Mouse (Mus musculus) kidney, embryonic 14.5 days (tissue): ENCODE data around the gene Tsr3. TPM values are rescaled to one million over a fixed set of nuclear protein-coding genes. Genes with fewer than 3 reads are reported as not detected.
"Not testable (repeated sequence)": the region's sequence is repeated elsewhere in the genome, so short reads cannot be mapped to it uniquely, and the experiment has no call there.

ENCODE experiments used
- ATAC-seq: fragments of 200-750 bp; cut with Nextera tagmentation; 2 replicates; pipeline ENCODE4 v1.8.0; 2017; ENCODE audit warnings: moderate number of reproducible peaks, mild to moderate bottlenecking, moderate TSS enrichment, moderate library complexity; ENCODE audit not compliant: low FRiP score, low TSS enrichment
- H3K27ac ChIP-seq: fragments of 300-500 bp; sonication (generic); 2 replicates; pipeline ENCODE4 v1.5.1; 2014; ENCODE audit warnings: low read depth, mild to moderate bottlenecking, low read length, moderate library complexity, mixed read lengths
- H3K27me3 ChIP-seq: fragments of 300-500 bp; sonication (generic); 2 replicates; pipeline ENCODE4 v1.6.1; 2014; ENCODE audit warnings: mild to moderate bottlenecking, low read length; ENCODE audit not compliant: control insufficient read depth, insufficient read depth
- H3K36me3 ChIP-seq: fragments of 300-500 bp; sonication (generic); 2 replicates; pipeline ENCODE4 v1.6.1; 2014; ENCODE audit warnings: low read length, mixed read lengths; ENCODE audit not compliant: control insufficient read depth, insufficient read depth
- H3K4me1 ChIP-seq: fragments of 300-500 bp; sonication (generic); 2 replicates; pipeline ENCODE4 v1.6.1; 2014; ENCODE audit warnings: low read length, mixed read lengths; ENCODE audit not compliant: control insufficient read depth, insufficient read depth
- H3K4me2 ChIP-seq: fragments of 300-500 bp; sonication (generic); replicated peaks from 2 replicates; pipeline ENCODE4 v1.6.1; 2014; ENCODE audit warnings: low read depth, mild to moderate bottlenecking, low read length
- H3K4me3 ChIP-seq: fragments of 300-500 bp; sonication (generic); 2 replicates; pipeline ENCODE4 v1.5.1; 2014; ENCODE audit warnings: mild to moderate bottlenecking, low read length
- H3K9ac ChIP-seq: fragments of 300-500 bp; sonication (generic); 2 replicates; pipeline ENCODE4 v1.6.1; 2014; ENCODE audit warnings: low read depth, mild to moderate bottlenecking, low read length, moderate library complexity
- H3K9me3 ChIP-seq: fragments of 300-500 bp; sonication (generic); 2 replicates; pipeline ENCODE4 v1.6.1; 2016; ENCODE audit warnings: low read length; ENCODE audit not compliant: control insufficient read depth
- WGBS: fragments of 180-500 bp; shearing (Covaris S2); extraction: QIAGEN DNeasy Blood & Tissue Kit; methylation state at CpG from one replicate; pipeline ENCODE4 v1.1.7; 2014; 5-methylcytosine and 5-hydroxymethylcytosine counted together
- polyA plus RNA-seq: library from polyadenylated mRNA; unstranded; fragments of >200 nt; fragmentation: Nextera tagmentation; extraction: Ambion mirVana; gene quantifications from 2 replicates; pipeline ENCODE4 v1.2.1, GENCODE M21; 2014

Gene Tsr3
- polyA plus RNA-seq, 1 experiment from 2014 or later, result 48.9 TPM

- H3K27me3 ChIP-seq, result no peaks in the 10 kb centered on the region
- no peaks in the 10 kb centered on the region for H3K4me1 ChIP-seq
- peaks cover 35% of the 10 kb centered on the region; the same call in 1 of the 2 replicates for H3K36me3 ChIP-seq
- no peak overlapping the region for H3K4me2 ChIP-seq
- H3K9ac ChIP-seq, result no peak overlapping the region
- ATAC-seq, result no peak
- no peak overlapping the region for H3K4me3 ChIP-seq
- no peak overlapping the region for H3K27ac ChIP-seq
- H3K9me3 ChIP-seq, result no peaks in the 10 kb centered on the region
- WGBS, result 93% methylated on average over 3 of the region's 3 CpGs
Measured at GRCm38 (mm10) chr17:25230700-25231099, 9.3 kb upstream of the Tsr3 start.

GRCm38 (mm10) chr17:25231621-25232020, 8.3 kb upstream of the Tsr3 start:
- not testable (repeated sequence) for H3K9me3 ChIP-seq, H3K4me3 ChIP-seq, H3K9ac ChIP-seq, H3K4me1 ChIP-seq, ATAC-seq, H3K27ac ChIP-seq, H3K27me3 ChIP-seq, H3K4me2 ChIP-seq
- H3K36me3 ChIP-seq, result peaks cover 39% of the 10 kb centered on the region; the same call in 1 of the 2 replicates
- WGBS, result 83% methylated on average over 3 of the region's 11 CpGs

- WGBS, result 90% methylated on average over 9 of the region's 9 CpGs
- H3K4me1 ChIP-seq, result peaks cover 6% of the 10 kb centered on the region; the same call in 1 of the 2 replicates
- no peak overlapping the region for H3K4me3 ChIP-seq
- no peak overlapping the region for H3K27ac ChIP-seq
- H3K4me2 ChIP-seq, result no peak overlapping the region
- peaks cover 30% of the 10 kb centered on the region; the same call in 1 of the 2 replicates for H3K36me3 ChIP-seq
- H3K9ac ChIP-seq, result no peak overlapping the region
- no peaks in the 10 kb centered on the region for H3K9me3 ChIP-seq
- H3K27me3 ChIP-seq, result no peaks in the 10 kb centered on the region
- no peak for ATAC-seq
Measured at GRCm38 (mm10) chr17:25235635-25236034, 4.3 kb upstream of the Tsr3 start.

- 88% methylated on average over 11 of the region's 11 CpGs for WGBS
- no peak overlapping the region for H3K9ac ChIP-seq
- H3K9me3 ChIP-seq, result no peaks in the 10 kb centered on the region
- no peak overlapping the region for H3K4me3 ChIP-seq
- no peak overlapping the region for H3K27ac ChIP-seq
- no peak overlapping the region for H3K4me2 ChIP-seq
- H3K36me3 ChIP-seq, result peaks cover 33% of the 10 kb centered on the region
- peaks cover 16% of the 10 kb centered on the region for H3K4me1 ChIP-seq
- no peaks in the 10 kb centered on the region for H3K27me3 ChIP-seq
- no peak for ATAC-seq
Measured at GRCm38 (mm10) chr17:25243131-25243780, 3.3 kb downstream of the Tsr3 start.

GRCm38 (mm10) chr17:25244239-25244638, 4.3 kb downstream of the Tsr3 start:
- H3K27me3 ChIP-seq, result no peaks in the 10 kb centered on the region
- H3K4me3 ChIP-seq, result no peak overlapping the region
- peaks cover 13% of the 10 kb centered on the region for H3K4me1 ChIP-seq
- H3K4me2 ChIP-seq, result no peak overlapping the region
- H3K36me3 ChIP-seq, result peaks cover 33% of the 10 kb centered on the region
- ATAC-seq, result no peak
- no peak overlapping the region for H3K9ac ChIP-seq
- no peak overlapping the region for H3K27ac ChIP-seq
- WGBS, result 82% methylated on average over 16 of the region's 16 CpGs
- no peaks in the 10 kb centered on the region for H3K9me3 ChIP-seq

GRCm38 (mm10) chr17:25248033-25248750, 8.2 kb downstream of the Tsr3 start:
- no peak overlapping the region for H3K4me3 ChIP-seq
- no peaks in the 10 kb centered on the region for H3K9me3 ChIP-seq
- H3K27ac ChIP-seq, result no peak overlapping the region
- no peak overlapping the region for H3K9ac ChIP-seq
- H3K4me2 ChIP-seq, result no peak overlapping the region
- H3K27me3 ChIP-seq, result no peaks in the 10 kb centered on the region
- 81% methylated on average over 18 of the region's 18 CpGs for WGBS
- ATAC-seq, result no peak
- peaks cover 17% of the 10 kb centered on the region for H3K36me3 ChIP-seq
- no peaks in the 10 kb centered on the region for H3K4me1 ChIP-seq

GRCm38 (mm10) chr17:25250181-25250835, 10.3 kb downstream of the Tsr3 start:
- H3K4me1 ChIP-seq, result no peaks in the 10 kb centered on the region
- H3K4me3 ChIP-seq, result no peak overlapping the region
- no peak overlapping the region for H3K27ac ChIP-seq
- no peak overlapping the region for H3K9ac ChIP-seq
- ATAC-seq, result no peak
- no peaks in the 10 kb centered on the region; the same call in 1 of the 2 replicates for H3K36me3 ChIP-seq
- no peak overlapping the region for H3K4me2 ChIP-seq
- WGBS, result 80% methylated on average over 8 of the region's 8 CpGs
- no peaks in the 10 kb centered on the region for H3K9me3 ChIP-seq
- peaks cover 12% of the 10 kb centered on the region; the same call in 1 of the 2 replicates for H3K27me3 ChIP-seq

GRCm38 (mm10) chr17:25252643-25253042, 12.7 kb downstream of the Tsr3 start:
- no peak overlapping the region for H3K9ac ChIP-seq
- H3K4me2 ChIP-seq, result no peak overlapping the region
- ATAC-seq, result no peak
- peaks cover 9% of the 10 kb centered on the region for H3K4me1 ChIP-seq
- no peaks in the 10 kb centered on the region for H3K9me3 ChIP-seq
- peaks cover 21% of the 10 kb centered on the region for H3K27me3 ChIP-seq
- H3K36me3 ChIP-seq, result no peaks in the 10 kb centered on the region
- H3K27ac ChIP-seq, result no peak overlapping the region
- no peak overlapping the region for H3K4me3 ChIP-seq
- WGBS, result 52% methylated on average over 3 of the region's 3 CpGs

GRCm38 (mm10) chr17:25253760-25254159, 13.8 kb downstream of the Tsr3 start:
- Histone ChIP-seq H3K9me3 (no peaks in the 10 kb centered on the region), H3K4me3 (no peak overlapping the region), H3K27ac (no peak overlapping the region), H3K27me3 (peaks cover 21% of the 10 kb centered on the region), H3K4me2 (no peak overlapping the region), H3K4me1 (peaks cover 9% of the 10 kb centered on the region), H3K36me3 (peaks cover 2% of the 10 kb centered on the region), H3K9ac (no peak overlapping the region)
- ATAC-seq, result no peak
- 43% methylated on average over 10 of the region's 10 CpGs for WGBS
